Mouse (Mus musculus) effector memory CD4-positive, alpha-beta T cell, adult 5 months (primary cell): ENCODE data around the gene Cenpx. TPM values are rescaled to one million over a fixed set of nuclear protein-coding genes. Genes with fewer than 3 reads are reported as not detected.

ENCODE experiments used
- polyA plus RNA-seq: library from polyadenylated mRNA; unstranded; fragments of 100-300 nt; shearing (Covaris generic); gene quantifications from one replicate; pipeline ENCODE4 v1.2.1, GENCODE M21; 2017

Gene Cenpx
- polyA plus RNA-seq: 87.8 TPM

DNA sequence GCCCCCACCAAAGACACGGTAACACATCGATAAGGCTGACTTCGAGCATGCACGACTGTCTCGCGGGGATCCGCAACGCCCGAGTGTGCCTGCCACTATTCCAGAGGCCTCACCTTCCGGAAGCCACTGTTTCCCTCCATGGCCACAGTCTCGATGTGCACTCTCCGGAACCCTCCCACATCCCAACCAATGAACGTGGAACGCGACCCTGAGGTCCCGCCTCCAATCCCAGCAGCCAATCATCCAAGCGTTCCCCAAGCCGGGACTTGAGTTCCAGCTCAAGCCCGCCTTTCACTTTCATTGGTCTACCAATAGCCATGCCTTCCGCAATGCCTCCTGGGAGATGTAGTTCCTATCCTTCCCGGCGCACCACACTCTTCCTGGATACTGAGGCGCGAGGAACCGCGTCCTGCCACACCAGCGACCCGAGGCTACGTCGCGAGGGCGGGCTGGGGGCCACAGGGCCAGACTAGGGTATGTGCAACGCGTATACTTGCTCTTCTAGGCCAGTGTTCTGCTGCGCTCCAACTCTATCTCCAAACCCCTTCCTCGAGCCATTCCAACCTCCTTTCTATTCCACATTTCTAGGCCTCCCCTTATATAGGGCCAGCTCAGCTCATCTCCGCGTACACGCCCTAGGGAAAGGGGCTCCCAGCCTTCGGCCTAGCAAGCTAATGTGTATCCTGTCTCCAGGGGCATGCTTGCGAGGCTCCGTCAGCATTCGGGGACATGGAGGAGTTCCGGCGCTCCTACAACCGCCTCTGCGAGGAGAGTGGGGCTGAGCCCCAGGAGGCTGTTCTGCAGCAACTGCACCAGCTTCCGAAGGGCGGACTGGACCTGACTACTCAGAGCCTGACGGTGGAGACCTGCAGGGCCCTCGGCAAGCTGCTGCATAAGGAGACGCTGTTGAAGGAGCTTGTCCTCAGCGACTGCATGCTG is at the start of gene Cenpx, which contains the start of gene Lrrc45:
Gene Cenpx (minus strand): TSS at position 159 of the 939 bp plus-strand sequence.
Gene Lrrc45 (plus strand): TSS at position 346 of the 939 bp plus-strand sequence.

DNA sequence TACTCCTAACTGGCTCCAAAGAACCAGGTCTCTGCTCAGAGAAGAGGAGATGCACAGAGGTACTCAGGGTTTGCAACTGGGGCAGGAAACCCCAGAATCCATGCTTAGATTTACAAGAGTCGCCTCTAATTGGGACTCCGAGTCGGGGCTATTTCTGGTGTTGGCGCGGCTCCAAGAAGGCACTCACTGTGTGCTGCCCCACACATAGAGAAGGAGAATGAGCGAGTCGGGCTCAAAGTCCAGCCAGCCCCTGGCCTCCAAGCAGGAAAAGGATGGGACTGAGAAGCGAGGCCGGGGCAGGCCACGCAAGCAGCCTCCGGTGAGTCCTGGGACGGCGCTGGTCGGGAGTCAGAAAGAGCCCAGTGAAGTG is 49.1 kb upstream of the Cenpx start, which contains the start of gene Hmga1b:
Gene Hmga1b (plus strand): TSS at position 123 of the 370 bp plus-strand sequence.

DNA sequence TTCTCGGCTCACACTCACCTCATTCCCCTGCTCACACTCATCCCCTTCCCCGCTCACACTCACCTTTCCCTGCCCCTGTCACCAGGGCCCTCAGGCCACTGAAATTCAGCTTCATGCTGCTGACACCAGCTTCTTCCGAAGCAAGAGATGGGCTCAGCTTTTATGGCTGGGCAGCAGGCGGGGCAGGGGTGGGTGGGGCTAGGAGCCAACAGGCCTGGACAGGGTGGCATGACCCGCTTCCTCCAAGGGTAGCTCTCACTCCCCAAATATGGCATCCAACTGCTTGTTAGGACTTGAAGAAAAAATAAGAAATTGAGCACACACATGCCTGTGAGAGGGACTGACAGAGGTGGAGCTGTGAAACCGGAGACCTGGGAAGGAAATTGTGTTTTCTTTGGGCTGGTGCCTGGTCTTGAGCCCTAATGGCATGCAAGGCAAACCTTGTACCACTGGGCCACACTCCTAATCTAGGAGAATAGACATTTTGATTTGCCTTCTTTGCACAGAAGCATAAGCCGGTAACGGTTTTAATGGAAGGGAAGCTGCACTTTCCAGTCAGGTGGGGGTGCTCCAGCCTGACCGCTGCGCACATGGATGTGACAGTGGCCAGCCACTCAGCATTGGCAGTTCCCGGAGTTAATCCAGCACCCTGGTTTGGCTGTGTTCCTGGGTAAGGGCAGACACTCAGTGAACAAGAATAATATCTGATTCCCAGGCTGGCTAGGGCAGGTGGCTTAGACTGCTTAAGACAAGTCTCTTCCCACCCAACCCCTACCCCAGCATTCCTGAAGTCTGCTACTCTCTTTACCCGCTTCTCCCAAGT is 18.5 kb upstream of the Cenpx start, which contains the start of gene Cbr2:
Gene Cbr2 (minus strand): TSS at position 257 of the 823 bp plus-strand sequence.

DNA sequence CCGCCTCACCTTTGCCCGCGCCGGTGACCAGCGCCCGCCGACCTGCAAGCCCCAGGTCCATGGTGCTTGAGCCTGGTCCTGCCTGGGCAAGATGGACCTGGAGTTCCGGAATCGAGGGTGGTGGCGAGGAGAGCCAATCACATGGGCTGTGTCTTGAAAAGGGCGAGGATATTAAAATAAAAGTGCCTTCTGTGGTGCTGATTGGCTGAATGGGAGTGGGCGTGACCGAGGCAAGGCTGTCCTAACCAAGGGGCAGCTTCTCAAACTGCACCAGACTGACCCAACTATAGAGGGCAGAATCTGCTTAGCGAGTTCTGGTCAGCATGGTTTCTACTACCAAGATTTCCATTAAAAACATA is 13.6 kb upstream of the Cenpx start, which contains the start of gene Dcxr:
Gene Dcxr (minus strand): TSS at position 113 of the 359 bp plus-strand sequence.

DNA sequence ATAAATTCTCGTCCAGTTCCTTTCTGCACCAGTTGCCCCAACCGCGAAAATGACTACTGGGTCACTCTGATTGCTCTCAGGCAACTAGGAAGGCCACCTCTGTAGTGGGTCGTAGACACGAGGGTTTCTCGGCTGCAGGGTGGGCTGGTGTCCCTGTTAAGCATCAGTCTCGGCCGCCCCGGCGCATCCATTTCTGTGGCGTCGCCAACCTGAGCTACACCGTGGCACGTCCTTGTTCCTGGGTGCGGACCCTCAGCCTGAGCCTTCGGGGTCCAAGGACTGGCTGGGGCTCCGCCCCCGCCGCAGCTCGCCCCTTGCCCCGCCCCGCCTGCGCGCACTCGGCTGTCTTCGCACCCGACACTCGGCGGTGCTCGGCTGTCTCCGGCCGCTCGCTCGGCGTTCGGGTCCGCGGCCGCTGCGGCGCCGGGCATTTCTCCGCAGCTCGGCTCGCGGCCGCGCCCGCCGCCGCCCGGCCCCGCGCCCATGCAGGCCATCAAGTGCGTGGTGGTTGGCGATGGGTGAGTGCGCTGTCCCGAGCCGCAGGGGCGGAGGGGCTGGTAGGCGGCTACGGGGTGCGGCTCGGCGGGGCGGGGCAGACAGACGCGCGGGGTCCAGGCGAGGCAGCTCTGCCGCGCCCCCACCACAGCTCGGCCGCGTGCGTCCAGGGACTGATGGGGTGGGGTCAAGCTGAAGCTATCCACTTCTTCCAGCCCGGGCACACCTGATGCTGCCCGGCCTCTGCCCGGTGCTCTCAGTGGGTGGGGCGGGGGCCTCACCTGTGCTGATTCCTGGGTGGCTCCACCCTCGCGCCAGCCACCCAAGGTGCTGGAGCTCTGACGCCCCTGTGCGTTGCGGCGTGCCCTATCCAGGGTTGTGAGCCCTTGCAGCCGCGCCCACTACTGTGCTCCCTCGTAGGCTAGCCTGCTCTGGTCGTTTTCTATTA is 7.9 kb upstream of the Cenpx start, which contains the start of gene Rac3:
Gene Rac3 (plus strand): TSS at position 347 of the 943 bp plus-strand sequence.

DNA sequence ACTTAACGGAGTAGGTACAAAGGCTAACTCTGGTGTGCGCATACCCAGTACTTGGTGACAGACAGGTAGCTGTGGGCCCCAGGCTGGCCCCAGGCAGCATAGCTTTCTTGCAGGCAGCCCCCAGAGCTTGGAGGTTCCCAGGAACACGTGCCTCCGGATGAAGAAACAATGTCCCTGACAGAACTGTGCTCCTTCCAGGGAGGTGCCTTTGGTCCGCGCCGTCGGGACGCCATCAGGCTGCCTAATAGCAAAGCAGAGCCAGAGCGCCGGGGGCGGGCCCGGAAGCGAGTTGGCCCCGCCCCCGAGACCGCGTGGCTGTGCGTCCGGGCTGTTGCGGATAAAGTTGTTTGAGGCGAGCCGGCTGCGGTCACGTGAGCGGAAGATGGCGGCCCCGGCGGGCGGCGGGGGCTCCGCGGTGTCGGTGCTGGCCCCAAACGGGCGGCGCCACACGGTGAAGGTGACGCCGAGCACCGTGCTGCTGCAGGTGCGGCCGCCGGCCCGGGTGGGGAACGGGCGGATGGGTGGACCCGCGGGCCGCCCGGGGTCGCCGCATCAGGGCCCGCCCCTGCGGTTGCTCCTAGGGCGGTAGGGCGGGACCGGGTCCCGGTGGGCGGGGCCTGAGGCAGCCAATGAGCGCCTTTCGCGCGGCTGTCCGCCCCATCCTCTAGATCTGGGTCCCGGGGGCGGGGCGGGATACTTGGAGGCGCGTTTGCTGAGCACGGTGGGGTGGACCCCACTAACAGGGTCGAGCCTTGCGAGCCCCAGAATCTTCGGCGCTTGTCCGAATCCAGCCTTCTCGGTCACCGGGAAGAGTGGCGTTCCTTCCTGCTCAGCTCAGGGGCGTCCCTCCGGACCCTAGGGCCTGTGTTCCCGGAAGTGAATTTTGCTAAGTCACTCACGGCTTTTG is 40.6 kb downstream of the Cenpx start, which contains the start of gene Aspscr1:
Gene Aspscr1 (plus strand): TSS at position 287 of the 907 bp plus-strand sequence.

DNA sequence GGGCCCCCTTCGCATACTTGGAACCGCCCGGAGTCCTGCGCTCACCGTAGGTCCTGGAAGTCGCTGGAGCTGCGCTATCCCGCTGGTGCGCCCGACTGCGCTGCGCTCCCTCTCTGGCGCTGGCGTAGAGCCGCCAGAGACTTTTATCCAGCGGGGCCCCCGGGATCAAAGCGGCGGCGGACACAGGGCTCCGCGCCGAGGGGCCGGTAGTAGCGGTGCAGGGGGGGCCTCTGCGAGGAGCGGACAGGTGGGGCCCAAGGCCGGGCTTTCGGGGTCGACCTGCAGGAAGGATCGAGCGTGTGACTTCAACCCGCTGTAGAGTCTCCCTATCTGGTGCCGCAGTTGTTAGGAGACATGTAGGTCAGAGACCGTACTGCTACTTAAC is 52.5 kb downstream of the Cenpx start, which contains the start of gene Notum:
Gene Notum (minus strand): TSS at position 100 of the 385 bp plus-strand sequence.

Other genes with a start within 250 kb of the Cenpx start
- 10.7 TPM for gene Arl16, start 246.1 kb downstream of the Cenpx start, polyA plus RNA-seq
- 29.0 TPM for gene Mrpl12, start 229.1 kb downstream of the Cenpx start, polyA plus RNA-seq
- 9.9 TPM for gene Slc25a10, start 221.9 kb downstream of the Cenpx start, polyA plus RNA-seq
- gene Gcgr, start 183.0 kb downstream of the Cenpx start, polyA plus RNA-seq: not detected
- gene Mcrip1, start 164.0 kb downstream of the Cenpx start, polyA plus RNA-seq: 63.3 TPM
- gene Ppp1r27, start 162.6 kb downstream of the Cenpx start, polyA plus RNA-seq: not detected
- gene P4hb, start 140.5 kb downstream of the Cenpx start, polyA plus RNA-seq: 187 TPM
- gene Arhgdia, start 132.1 kb downstream of the Cenpx start, polyA plus RNA-seq: 737 TPM
- 275 TPM for gene Alyref, start 115.4 kb downstream of the Cenpx start, polyA plus RNA-seq
- 80.0 TPM for gene Anapc11, start 115.3 kb downstream of the Cenpx start, polyA plus RNA-seq
- not detected for gene Npb, start 105.3 kb downstream of the Cenpx start, polyA plus RNA-seq
- 159 TPM for gene Pcyt2, start 95.8 kb downstream of the Cenpx start, polyA plus RNA-seq
- gene Sirt7, start 88.5 kb downstream of the Cenpx start, polyA plus RNA-seq: 158 TPM
- 52.8 TPM for gene Mafg, start 80.1 kb downstream of the Cenpx start, polyA plus RNA-seq
- 0.24 TPM for gene Pycr1, start 70.0 kb downstream of the Cenpx start, polyA plus RNA-seq
- gene Myadml2, start 65.6 kb downstream of the Cenpx start, polyA plus RNA-seq: not detected
- gene Notum, start 52.6 kb downstream of the Cenpx start, polyA plus RNA-seq: not detected
- 103 TPM for gene Aspscr1, start 40.8 kb downstream of the Cenpx start, polyA plus RNA-seq
- 52.6 TPM for gene Lrrc45, start 187 bp upstream of the Cenpx start, polyA plus RNA-seq
- 0.70 TPM for gene Rac3, start 7.7 kb upstream of the Cenpx start, polyA plus RNA-seq
- gene Dcxr, start 13.5 kb upstream of the Cenpx start, polyA plus RNA-seq: 11.1 TPM
- gene Cbr2, start 18.4 kb upstream of the Cenpx start, polyA plus RNA-seq: not detected
- 15.1 TPM for gene Hmga1b, start 49.1 kb upstream of the Cenpx start, polyA plus RNA-seq
- gene Rfng, start 70.5 kb upstream of the Cenpx start, polyA plus RNA-seq: 23.6 TPM
- 79.8 TPM for gene Gps1, start 70.5 kb upstream of the Cenpx start, polyA plus RNA-seq
- gene Dus1l, start 82.7 kb upstream of the Cenpx start, polyA plus RNA-seq: 40.0 TPM
- gene Fasn, start 110.8 kb upstream of the Cenpx start, polyA plus RNA-seq: 50.6 TPM
- gene Ccdc57, start 219.1 kb upstream of the Cenpx start, polyA plus RNA-seq: 0.21 TPM
- 21.0 TPM for gene Slc16a3, start 234.7 kb upstream of the Cenpx start, polyA plus RNA-seq